Mouse (Mus musculus) CH12.LX (cell line): ENCODE data around the gene Fam168b. TPM values are rescaled to one million over a fixed set of nuclear protein-coding genes. Genes with fewer than 3 reads are reported as not detected.

Experiments
- DNase-seq: peaks from one replicate; pipeline ENCODE4 v3.0.0-alpha.2; 2013; ENCODE audit errors: extremely low read depth
- H3K27ac ChIP-seq: 2 replicates; pipeline ENCODE4 v1.5.1; 2012; ENCODE audit warnings: low read depth, mild to moderate bottlenecking, control low read depth, moderate library complexity; ENCODE audit not compliant: insufficient read depth
- H3K27me3 ChIP-seq: replicated peaks from 2 replicates; pipeline ENCODE3; 2012; ENCODE audit warnings: inconsistent platforms
- H3K36me3 ChIP-seq, 2 experiments: replicated peaks in 1 of 2; 2 replicates each; pipeline versions ENCODE3 to v1.6.1; 2012; ENCODE audit warnings: inconsistent platforms in 1 of 2, low read length in 1 of 2, mild to moderate bottlenecking in 1 of 2, mixed read lengths in 1 of 2, moderate library complexity in 1 of 2; ENCODE audit not compliant: control insufficient read depth in 1 of 2, insufficient read depth in 1 of 2
- H3K4me1 ChIP-seq, 2 experiments: 2 replicates each; pipeline ENCODE4 v1.6.1; 2012; ENCODE audit warnings: inconsistent platforms in 1 of 2, moderate library complexity in 1 of 2; ENCODE audit not compliant: insufficient read depth in 2 of 2, control insufficient read depth in 1 of 2
- H3K4me2 ChIP-seq: 2 replicates; pipeline ENCODE4 v1.6.1; 2012; ENCODE audit warnings: low read depth, mild to moderate bottlenecking, control low read depth; ENCODE audit not compliant: poor library complexity, insufficient read depth, severe bottlenecking
- H3K4me3 ChIP-seq, 3 experiments: fragments of 150-350 bp in 1 of 3; sonication (generic) in 1 of 3; replicated peaks in 1 of 3; 2 replicates each; pipeline versions ENCODE3 to v1.5.1; 2011 to 2012; ENCODE audit warnings: low read depth in 2 of 3, low read length in 2 of 3, mild to moderate bottlenecking in 2 of 3, moderate library complexity in 2 of 3, control low read depth in 1 of 3, improper control_type of control experiment in 1 of 3, inconsistent platforms in 1 of 3, mixed read lengths in 1 of 3; ENCODE audit not compliant: poor library complexity in 1 of 3
- H3K79me2 ChIP-seq: replicated peaks from 2 replicates; pipeline ENCODE4 v1.6.1; 2012; ENCODE audit warnings: mild to moderate bottlenecking, moderate library complexity; ENCODE audit not compliant: control insufficient read depth, poor library complexity, insufficient read depth, severe bottlenecking; ENCODE audit errors: extremely low read depth
- H3K9ac ChIP-seq: 2 replicates; pipeline ENCODE4 v1.6.1; 2012; ENCODE audit warnings: low read depth, mild to moderate bottlenecking, control low read depth, moderate library complexity; ENCODE audit not compliant: insufficient read depth
- H3K9me3 ChIP-seq: replicated peaks from 2 replicates; pipeline ENCODE3; 2012; ENCODE audit warnings: low read length, inconsistent platforms, mixed read lengths
- CHD2 ChIP-seq: IDR thresholded peaks from 2 replicates; pipeline ENCODE4 v1.6.1; 2011; ENCODE audit warnings: low read length, improper control_type of control experiment
- CTCF ChIP-seq, 2 experiments: IDR thresholded peaks in 1 of 2; conservative IDR thresholded peaks in 1 of 2; 2 replicates each; pipeline ENCODE4 v1.5.1; 2011 to 2012; ENCODE audit warnings: low read depth in 2 of 2, low read length in 2 of 2, improper control_type of control experiment in 1 of 2, inconsistent platforms in 1 of 2, mild to moderate bottlenecking in 1 of 2, moderate library complexity in 1 of 2
- ETS1 ChIP-seq: conservative IDR thresholded peaks from 2 replicates; pipeline ENCODE4 v1.6.1; 2012; ENCODE audit warnings: low read depth, mild to moderate bottlenecking, inconsistent platforms, low read length, improper control_type of control experiment, moderate library complexity
- HCFC1 ChIP-seq: IDR thresholded peaks from 2 replicates; pipeline ENCODE4 v1.6.1; 2012; ENCODE audit warnings: low read depth, mild to moderate bottlenecking, inconsistent platforms, low read length, improper control_type of control experiment
- IRF4 ChIP-seq: IDR thresholded peaks from 2 replicates; pipeline ENCODE4 v1.6.1; 2014; ENCODE audit warnings: low read depth, mild to moderate bottlenecking, inconsistent platforms, low read length, improper control_type of control experiment
- JUN ChIP-seq: IDR thresholded peaks from 2 replicates; pipeline ENCODE4 v1.6.1; 2011; ENCODE audit warnings: low read depth, mild to moderate bottlenecking, low read length, improper control_type of control experiment, moderate library complexity; ENCODE audit not compliant: insufficient read depth
- MAFK ChIP-seq: IDR thresholded peaks from 2 replicates; pipeline ENCODE4 v1.6.1; 2011; ENCODE audit warnings: low read length, improper control_type of control experiment; ENCODE audit not compliant: insufficient replicate concordance
- MAX ChIP-seq: IDR thresholded peaks from 2 replicates; pipeline ENCODE4 v1.6.1; 2011; ENCODE audit warnings: low read length, improper control_type of control experiment
- MAZ ChIP-seq: IDR thresholded peaks from 2 replicates; pipeline ENCODE4 v1.6.1; 2012; ENCODE audit warnings: low read depth, mild to moderate bottlenecking, inconsistent platforms, low read length, improper control_type of control experiment, moderate library complexity
- MXI1 ChIP-seq: IDR thresholded peaks from 2 replicates; pipeline ENCODE4 v1.6.1; 2011; ENCODE audit warnings: mild to moderate bottlenecking, low read depth, low read length, improper control_type of control experiment
- MYC ChIP-seq: IDR thresholded peaks from 2 replicates; pipeline ENCODE4 v1.6.1; 2011; ENCODE audit warnings: low read depth, mild to moderate bottlenecking, improper control_type of control experiment, low read length
- PAX5 ChIP-seq: IDR thresholded peaks from 2 replicates; pipeline ENCODE4 v1.6.1; 2012; ENCODE audit warnings: low read length, inconsistent platforms, mixed read lengths
- POLR2A ChIP-seq: IDR thresholded peaks from 2 replicates; pipeline ENCODE4 v1.6.1; 2011; ENCODE audit warnings: low read depth, mild to moderate bottlenecking, improper control_type of control experiment, low read length
- POLR2AphosphoS2 ChIP-seq: IDR thresholded peaks from 2 replicates; pipeline ENCODE4 v1.6.1; 2011; ENCODE audit warnings: low read depth, low read length, improper control_type of control experiment
- RAD21 ChIP-seq: IDR thresholded peaks from 2 replicates; pipeline ENCODE4 v1.6.1; 2011; ENCODE audit warnings: low read depth, mild to moderate bottlenecking, low read length, improper control_type of control experiment, moderate library complexity
- SMC3 ChIP-seq: IDR thresholded peaks from 2 replicates; pipeline ENCODE4 v1.6.1; 2011; ENCODE audit warnings: low read depth, low read length, improper control_type of control experiment
- TBP ChIP-seq: conservative IDR thresholded peaks from 2 replicates; pipeline ENCODE4 v1.6.1; 2011; ENCODE audit warnings: low read depth, low read length, improper control_type of control experiment
- UBTF ChIP-seq: IDR thresholded peaks from 2 replicates; pipeline ENCODE4 v1.6.1; 2012; ENCODE audit warnings: low read depth, mild to moderate bottlenecking, inconsistent platforms, low read length, improper control_type of control experiment, moderate library complexity
- USF1 ChIP-seq: IDR thresholded peaks from 2 replicates; pipeline ENCODE4 v1.6.1; 2014; ENCODE audit warnings: low read depth, mild to moderate bottlenecking, inconsistent platforms, low read length, improper control_type of control experiment
- ZKSCAN1 ChIP-seq: IDR thresholded peaks from 2 replicates; pipeline ENCODE4 v1.6.1; 2012; ENCODE audit warnings: low read depth, inconsistent platforms, low read length, improper control_type of control experiment, borderline replicate concordance
- dilution Hi-C: fragments of 300-500 bp; cut with MboI; formaldehyde crosslinking; loops from 2 replicates; pipeline ENCODE4 v1.14.3; 2020; ENCODE audit warnings: low sequenced_read_pairs; ENCODE audit not compliant: extremely low pct_unique_long_range_greater_than_20kb, extremely low pct_ligation_motif_present
- in situ Hi-C: fragments of 300-500 bp; cut with MboI; formaldehyde crosslinking; loops from 3 replicates; pipeline ENCODE4 v1.14.3; 2019; ENCODE audit warnings: low sequenced_read_pairs, low pct_ligation_motif_present, low pct_unique_long_range_greater_than_20kb, mixed read lengths
- polyA plus RNA-seq: library from polyadenylated mRNA; unstranded; fragments of >175 nt; gene quantifications from 2 replicates; pipeline ENCODE4 v1.2.1, GENCODE M21; 2012; ENCODE audit warnings: low read depth; ENCODE audit not compliant: insufficient read length
- total RNA-seq, 2 experiments: library from RNA; depleted of rRNA; stranded (reverse); fragments of 300-350 nt in 1 of 2; fragments of >200 nt in 1 of 2; gene quantifications; 2 replicates each; pipeline ENCODE4 v1.2.3; 2012 to 2014

Fam168b gene
- total and polyA plus RNA-seq, 3 experiments = 50.5 to 67.5 (median 60.9) TPM

DNA sequence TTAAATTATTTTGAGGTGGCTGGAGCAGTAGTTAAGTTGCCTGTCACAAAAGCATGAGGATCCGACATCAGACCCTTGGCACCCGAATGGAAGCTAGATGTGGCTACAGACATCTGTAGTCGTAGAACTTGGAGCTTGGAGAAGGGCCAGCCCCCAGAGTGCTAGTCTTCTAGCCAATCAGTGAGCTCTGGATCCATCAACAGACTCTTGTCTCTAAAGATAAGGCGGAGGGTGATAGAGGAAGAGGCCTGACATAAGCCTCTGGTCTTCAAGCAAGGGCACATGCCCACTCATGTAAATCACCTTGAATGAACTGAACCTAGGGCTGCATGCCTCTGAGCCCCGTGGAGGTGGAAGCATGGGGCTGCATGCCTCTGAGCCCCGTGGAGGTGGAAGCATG is 36.7 kb upstream of the Fam168b start:
- Histone ChIP-seq H3K79me2 (no peaks in the 10 kb centered on the region), H3K4me3 (no peak overlapping the region), H3K4me2 (no peak overlapping the region), H3K27ac (no peak overlapping the region), H3K27me3 (no peaks in the 10 kb centered on the region), H3K36me3 (peaks cover 10 to 50% of the 10 kb centered on the region in 2 experiments), H3K9me3 (peaks cover 5% of the 10 kb centered on the region), H3K4me1 (no peaks in the 10 kb centered on the region), H3K9ac (no peak overlapping the region)
- in situ Hi-C loops = loop anchor here (25.0 kb wide), 1 partner anchor 383 kb away; no protein-coding TSS in a partner anchor
- dilution Hi-C loops = no loop called here
- TF ChIP-seq JUN (no peak), MAFK (no peak), HCFC1 (no peak), RAD21 (no peak), ZKSCAN1 (no peak), PAX5 (no peak), CTCF (conservative IDR thresholded peaks at IDR 0.05 in 1 of 2, IDR thresholded peaks at IDR 0.05 in 1 of 2; ENCODE audit: low read depth in 2 of 2, low read length in 2 of 2) (no peak), POLR2A (no peak), ETS1 (no peak), USF1 (no peak), TBP (no peak), MAZ (no peak), MAX (no peak), POLR2AphosphoS2 (no peak)
- DNase-seq = no peak

DNA sequence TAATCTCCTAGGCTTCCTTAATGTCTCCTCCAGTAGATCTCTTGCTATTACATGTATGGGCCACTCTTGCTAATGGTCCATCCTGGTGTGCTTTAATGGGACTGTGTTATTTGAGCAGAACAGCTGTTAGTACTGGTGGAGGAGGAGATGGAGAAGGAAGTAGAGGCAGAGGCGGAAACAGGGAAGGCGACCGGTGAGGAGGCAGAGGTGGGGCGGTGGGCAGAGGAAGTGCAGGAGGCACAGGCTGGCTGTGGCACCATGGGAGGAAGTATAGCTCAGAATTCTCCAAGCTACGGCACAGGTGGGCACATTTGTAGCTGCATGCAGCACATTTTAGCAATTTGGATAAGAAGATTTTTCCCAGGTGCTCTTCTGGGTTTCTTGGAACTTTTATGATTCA is 30.7 kb upstream of the Fam168b start:
- dilution Hi-C loops = no loop called here
- in situ Hi-C loops = no loop called here
- peaks cover 44 to 95% of the 10 kb centered on the region in 2 experiments for H3K36me3 ChIP-seq
- H3K27ac ChIP-seq = no peak overlapping the region
- peaks cover 6% of the 10 kb centered on the region for H3K9me3 ChIP-seq
- no peak for DNase-seq
- no peaks in the 10 kb centered on the region for H3K79me2 ChIP-seq
- H3K4me3 ChIP-seq = no peak overlapping the region
- TF ChIP-seq CHD2 (no peak), PAX5 (no peak), UBTF (no peak), HCFC1 (no peak), MYC (no peak), JUN (no peak), MXI1 (no peak), IRF4 (no peak), SMC3 (no peak), ZKSCAN1 (no peak)
- no peak overlapping the region for H3K9ac ChIP-seq
- no peaks in the 10 kb centered on the region for H3K27me3 ChIP-seq
- H3K4me1 ChIP-seq = no peaks in the 10 kb centered on the region
- H3K4me2 ChIP-seq = no peak overlapping the region
